Mouse (Mus musculus): Measurements from ENCODE around the gene Smpdl3a.

Smpdl3a gene

GRCm38 (mm10) chr10:57794018-57794417 lies at the start of gene Smpdl3a:
Gene Smpdl3a, plus strand, starts transcription at chr10:57794335.
- no peak for DNase-seq (ENCODE audit: low spot score in 2 of 2)

DNA sequence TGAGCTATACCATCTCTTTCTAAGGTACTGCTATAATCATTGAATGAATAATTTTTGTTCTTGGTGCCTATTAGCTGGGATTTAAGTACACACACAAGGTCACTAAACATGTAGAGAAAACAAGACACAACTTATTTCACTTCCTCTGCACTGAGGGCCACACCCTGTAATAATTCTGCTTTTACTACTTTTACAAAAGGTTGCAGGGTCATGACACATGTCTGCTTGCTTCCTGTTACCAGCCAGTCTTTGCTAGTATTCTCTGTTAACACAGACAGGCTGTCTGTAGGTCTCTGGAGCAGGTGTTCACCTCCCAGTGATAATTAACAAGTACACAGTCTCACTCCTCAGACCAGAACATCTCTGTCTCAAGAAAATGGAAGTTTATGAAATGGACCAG lies 48.7 kb upstream of the Smpdl3a start:
- DNase-seq (ENCODE audit: low spot score in 2 of 2), result no peak

DNA sequence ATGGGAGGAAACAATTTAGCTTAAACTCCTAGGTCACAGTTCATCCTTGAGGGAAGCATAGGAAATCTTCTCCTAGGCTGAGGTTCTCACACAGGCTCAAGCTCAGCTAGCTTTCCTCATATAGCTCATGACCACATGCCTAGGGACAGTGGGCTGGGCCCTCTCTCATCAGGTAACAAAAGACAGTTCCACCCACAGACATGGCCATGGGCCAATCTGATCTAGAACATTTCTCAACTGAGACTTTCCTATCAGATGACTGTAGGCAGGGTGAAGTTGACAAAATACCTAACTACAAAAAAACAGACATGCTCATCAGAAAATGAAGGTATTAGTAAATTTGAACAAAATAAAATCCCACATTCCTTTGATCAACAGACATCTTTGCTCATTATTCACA lies 47.0 kb upstream of the Smpdl3a start:
- DNase-seq (ENCODE audit: low spot score in 2 of 2), result no peak

DNA sequence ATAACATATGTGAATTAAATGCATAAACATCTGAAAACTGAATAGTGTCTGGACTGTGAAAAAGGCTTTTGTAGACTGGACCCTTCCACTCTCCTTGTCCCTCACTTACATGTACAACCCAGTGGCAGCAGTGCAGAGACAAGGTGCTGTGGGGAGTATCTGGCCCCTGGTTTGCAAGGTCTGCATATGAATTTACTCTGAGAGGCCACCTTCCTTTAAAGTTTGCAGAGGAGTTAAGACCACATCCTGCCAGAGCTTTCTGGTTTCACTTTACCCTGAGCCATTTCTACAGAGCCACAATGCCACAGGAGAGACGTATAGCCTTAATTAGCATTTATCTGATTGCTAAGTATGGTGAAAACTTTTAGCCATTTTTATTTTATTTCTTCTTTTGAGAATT lies 40.8 kb upstream of the Smpdl3a start:
- no peak for DNase-seq (ENCODE audit: low spot score in 2 of 2)

DNA sequence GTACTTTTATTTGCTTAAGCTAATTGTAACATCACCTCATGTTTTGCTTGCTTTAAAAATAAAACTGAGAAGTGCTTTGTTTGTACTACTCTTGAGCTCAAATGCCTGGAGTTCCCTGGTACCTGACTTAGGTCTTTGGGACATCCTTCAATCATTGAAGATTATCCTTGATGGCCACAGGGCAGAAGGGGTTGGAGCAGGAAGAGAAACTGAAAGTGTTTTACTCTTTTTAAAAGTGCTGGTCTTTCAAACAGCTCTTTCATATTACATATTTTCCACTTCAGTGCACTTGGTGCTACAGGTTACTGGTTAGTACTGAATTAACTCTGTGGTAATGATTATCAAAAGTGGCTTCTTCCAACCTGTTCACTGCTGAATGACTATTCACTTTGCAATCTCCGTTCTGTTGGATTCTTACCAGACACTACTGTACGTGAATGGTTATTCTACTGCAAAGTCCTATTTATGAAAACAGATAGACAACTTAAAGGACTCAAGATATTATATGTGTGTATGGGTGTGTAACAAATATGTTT lies 38.9 kb upstream of the Smpdl3a start:
- no peak for DNase-seq (ENCODE audit: low spot score in 2 of 2)

DNA sequence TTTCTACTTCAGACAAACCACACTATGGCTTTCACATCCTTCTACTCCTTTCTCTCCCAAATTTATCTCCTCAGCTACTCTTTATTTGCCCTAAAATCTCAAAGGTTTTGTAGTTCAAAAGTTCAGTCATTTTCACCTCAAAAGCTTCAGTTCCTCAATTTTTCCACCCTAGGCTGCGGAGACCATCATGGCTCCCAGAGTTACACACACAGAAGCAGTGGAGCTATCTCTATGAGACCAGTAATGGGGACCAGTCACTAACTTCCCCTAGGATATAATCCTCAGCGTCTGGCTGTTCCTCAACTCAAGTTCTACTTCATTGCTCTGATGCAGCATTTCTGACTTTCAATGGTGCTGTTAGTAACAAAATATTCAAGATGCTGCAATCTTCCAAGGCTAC lies 35.1 kb upstream of the Smpdl3a start:
- DNase-seq (ENCODE audit: low spot score in 2 of 2), result no peak

GRCm38 (mm10) chr10:57760694-57761093 lies 33.4 kb upstream of the Smpdl3a start:
- no peak for DNase-seq (ENCODE audit: low spot score in 2 of 2)

DNA sequence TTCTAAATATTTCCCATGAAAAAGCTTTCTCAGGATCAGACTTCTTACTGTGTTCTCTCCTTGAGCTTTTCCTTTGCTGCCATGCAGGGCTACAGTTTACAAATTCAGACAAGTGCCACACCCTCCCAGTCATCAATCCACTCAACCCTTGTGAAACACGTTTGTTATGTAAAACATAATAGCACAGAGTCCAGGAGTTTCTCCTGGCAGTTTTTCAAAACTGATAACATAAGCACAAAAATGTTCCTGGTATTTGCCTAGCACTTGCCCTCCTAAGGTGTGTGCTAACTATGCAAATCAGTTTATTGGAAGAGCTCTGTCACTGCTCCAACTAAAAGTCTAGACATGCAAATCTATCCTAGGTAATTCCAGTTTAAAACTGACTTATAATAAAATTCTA lies 31.1 kb upstream of the Smpdl3a start:
- no peak for DNase-seq (ENCODE audit: low spot score in 2 of 2)

GRCm38 (mm10) chr10:57783289-57784130 lies 10.6 kb upstream of the Smpdl3a start:
- no peak for DNase-seq (ENCODE audit: low spot score in 2 of 2)

DNA sequence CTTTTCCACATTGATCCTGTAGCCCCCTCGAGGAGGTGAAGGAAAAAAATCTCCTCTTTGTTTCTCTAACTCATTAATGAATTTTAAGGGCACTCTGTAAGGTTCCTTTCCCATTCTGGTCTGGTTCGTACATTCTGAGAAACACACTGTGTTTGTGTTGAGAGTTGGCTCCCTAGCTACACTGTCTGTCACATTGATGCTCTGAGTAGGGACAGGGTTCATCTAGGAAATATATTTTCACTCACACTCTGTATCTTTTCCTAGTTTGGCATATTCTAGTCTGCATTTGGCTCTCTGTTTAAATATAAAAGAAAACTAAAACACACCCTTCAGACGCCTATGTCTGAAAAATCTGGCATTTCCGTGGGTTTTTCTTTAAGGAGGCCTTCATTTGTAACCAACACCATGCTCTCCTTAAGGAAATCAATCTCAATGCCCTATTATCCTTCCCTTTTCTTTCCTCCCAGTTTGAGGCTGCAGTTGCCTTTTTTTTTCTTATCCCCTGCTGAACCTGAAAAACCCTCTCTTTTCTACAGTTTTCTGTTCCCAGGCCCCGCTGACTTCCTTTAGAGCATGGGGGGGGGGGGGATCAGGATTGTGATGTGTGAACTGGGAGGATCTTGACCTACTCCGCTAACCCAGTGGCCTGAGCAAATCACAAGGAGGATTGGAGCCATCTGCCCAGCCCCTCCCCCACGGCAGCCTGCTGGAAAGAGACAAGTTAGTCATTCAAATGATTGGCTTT lies 9.8 kb upstream of the Smpdl3a start:
- peak; percentile 23 to 25 for DNase-seq (ENCODE audit: low spot score in 2 of 2)

DNA sequence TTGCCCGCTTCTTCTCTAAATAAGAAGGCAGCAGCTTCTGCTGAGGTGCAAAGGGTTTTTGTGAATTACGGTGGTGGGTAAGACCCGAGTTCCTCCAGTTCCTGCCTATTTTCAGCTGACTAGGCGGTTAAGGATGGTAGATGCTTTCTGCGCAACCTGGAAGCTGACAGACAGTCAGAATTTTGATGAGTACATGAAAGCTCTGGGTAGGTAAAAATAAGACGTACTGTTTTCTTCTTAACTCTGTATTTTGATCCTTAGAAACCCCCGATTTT lies 9.3 kb upstream of the Smpdl3a start, which contains the start of gene Fabp7:
TSS of gene Fabp7 (plus strand) at position 6 of the 275 bp plus-strand sequence.
- DNase-seq (ENCODE audit: low spot score in 2 of 2), result no peak

DNA sequence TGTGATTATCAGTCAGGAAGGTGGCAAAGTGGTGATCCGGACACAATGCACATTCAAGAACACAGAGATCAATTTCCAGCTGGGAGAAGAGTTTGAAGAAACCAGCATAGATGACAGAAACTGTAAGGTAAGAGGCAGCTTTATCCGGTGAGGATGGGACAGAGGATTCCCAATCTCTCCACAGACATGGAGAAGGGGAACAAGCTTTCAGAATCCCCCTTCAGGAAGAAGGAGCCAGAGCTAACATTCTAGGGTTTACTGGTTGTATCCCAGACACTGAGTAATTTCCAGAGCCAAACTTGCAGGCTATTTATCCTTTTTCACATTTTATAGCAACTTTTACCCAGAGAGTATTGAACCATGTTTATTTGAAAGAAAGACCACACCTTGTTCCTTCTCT lies 8.6 kb upstream of the Smpdl3a start:
- DNase-seq (ENCODE audit: low spot score in 2 of 2), result no peak

GRCm38 (mm10) chr10:57792957-57793356 lies 1.2 kb upstream of the Smpdl3a start:
- DNase-seq (ENCODE audit: low spot score in 2 of 2), result no peak

- peak; percentile 72 for DNase-seq (ENCODE audit: low spot score in 2 of 2)
Observed at GRCm38 (mm10) chr10:57794491-57795461, 641 bp downstream of the Smpdl3a start.

- no peak for DNase-seq (ENCODE audit: low spot score in 2 of 2)
Observed at GRCm38 (mm10) chr10:57795542-57795941, 1.4 kb downstream of the Smpdl3a start.

DNA sequence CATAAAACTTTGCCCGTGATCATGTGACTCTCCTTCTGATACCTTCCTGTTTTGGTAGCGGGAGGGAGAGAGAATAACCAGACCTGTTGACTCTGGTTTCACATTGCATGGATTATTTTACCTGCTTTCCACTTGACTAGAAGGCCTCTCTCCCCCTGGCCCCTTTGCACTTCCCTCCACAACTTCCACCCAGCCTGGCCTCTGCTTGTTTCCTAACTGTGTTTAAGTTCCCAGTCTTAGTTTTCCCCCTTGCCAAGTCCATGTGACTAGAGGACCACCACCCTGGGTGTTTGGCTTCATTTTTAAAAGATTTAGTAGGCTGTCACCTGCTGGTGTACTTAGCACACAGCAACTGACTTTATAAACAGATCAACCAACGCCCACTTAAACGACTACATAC lies 1.9 kb downstream of the Smpdl3a start:
- peak; percentile 14 to 24 for DNase-seq (ENCODE audit: low spot score in 2 of 2)

DNA sequence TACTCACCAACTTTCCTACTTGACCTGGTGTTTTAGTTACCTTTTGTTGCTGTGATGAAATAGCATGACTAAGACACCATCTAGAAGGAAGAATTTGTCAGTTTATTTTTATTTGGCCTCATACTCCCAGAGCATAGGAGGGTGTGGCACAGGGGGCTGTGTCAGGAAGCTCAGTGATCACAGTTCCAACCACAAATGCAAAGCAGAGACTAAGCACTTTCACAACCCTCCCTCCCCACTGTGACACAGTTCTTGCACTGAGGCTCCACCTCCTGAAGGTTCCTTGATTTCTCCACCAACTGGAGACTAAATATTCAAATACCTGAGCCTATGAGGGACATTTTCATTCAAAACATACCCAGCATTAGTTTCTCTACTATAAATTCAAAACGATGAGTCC lies 5.4 kb downstream of the Smpdl3a start:
- DNase-seq (ENCODE audit: low spot score in 2 of 2), result no peak

- DNase-seq (ENCODE audit: low spot score in 2 of 2), result no peak
Observed at GRCm38 (mm10) chr10:57807754-57808153, 13.6 kb downstream of the Smpdl3a start.

GRCm38 (mm10) chr10:57812161-57812856 lies 18.2 kb downstream of the Smpdl3a start:
- DNase-seq (ENCODE audit: low spot score in 2 of 2), result no peak

GRCm38 (mm10) chr10:57814295-57814694 lies 20.2 kb downstream of the Smpdl3a start:
- no peak for DNase-seq (ENCODE audit: low spot score in 2 of 2)

DNA sequence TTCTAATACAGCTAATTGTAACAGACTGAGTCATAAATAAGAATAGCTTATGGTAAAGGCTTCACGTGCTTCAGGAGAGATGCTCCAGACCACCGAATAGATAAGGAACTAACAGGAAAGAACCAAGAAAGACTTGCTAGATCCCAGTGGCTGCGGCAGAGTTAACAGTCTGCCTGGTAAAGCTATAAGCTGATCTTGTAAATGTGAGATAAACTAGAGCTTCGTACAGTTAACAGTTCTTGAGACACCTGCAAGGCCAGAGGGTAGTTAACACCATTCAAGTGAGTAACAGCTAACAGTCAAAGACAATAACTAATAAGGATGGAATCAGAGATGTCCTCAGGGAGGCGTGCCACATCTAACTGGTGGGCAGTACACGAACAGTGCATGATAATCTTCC lies 21.7 kb downstream of the Smpdl3a start:
- no peak for DNase-seq (ENCODE audit: low spot score in 2 of 2)
